Mouse (Mus musculus): Measurements from ENCODE around the gene Unc13b.

DNA sequence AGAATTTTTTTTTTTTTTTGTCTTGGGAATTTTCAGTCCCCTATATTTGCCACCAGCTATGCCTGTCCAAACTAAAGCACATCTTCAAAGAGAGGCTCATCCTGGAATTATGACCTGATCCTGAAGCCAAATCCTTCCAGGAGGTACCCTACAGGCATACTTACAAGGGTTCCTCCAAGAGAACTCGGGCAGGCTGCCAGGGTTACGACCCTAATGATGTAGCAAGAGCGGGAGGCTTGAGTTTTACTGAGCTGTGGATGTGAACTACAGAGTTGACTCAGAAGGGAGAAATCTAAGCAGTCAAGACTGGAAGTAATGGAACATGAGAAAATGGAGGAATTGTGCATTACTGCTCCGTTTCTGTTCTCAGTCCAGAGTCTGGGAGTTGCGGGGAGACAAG is 201.3 kb downstream of the Unc13b start:
- TF ChIP-seq CTCF (IDR thresholded peaks at IDR 0.05; ENCODE audit: borderline replicate concordance, insufficient read depth, low read depth, low read length) (no peak), POLR2A (IDR thresholded peaks at IDR 0.05; ENCODE audit: borderline replicate concordance, insufficient read depth, low read length) (no peak)

All from cerebellum, adult 2 months (tissue).